Mouse (Mus musculus) adrenal gland, adult 2 months (tissue): ENCODE results near the gene Upk3a. TPM values are rescaled to one million over a fixed set of nuclear protein-coding genes. Genes with fewer than 3 reads are reported as not detected.
"Not testable (repeated sequence)": the region's sequence is repeated elsewhere in the genome, so short reads cannot be mapped to it uniquely, and the experiment has no call there.

ENCODE experiments used
- DNase-seq: peaks from one replicate; pipeline ENCODE4 v3.0.0; 2021
- polyA plus RNA-seq: library from polyadenylated mRNA; depleted of rRNA; stranded (reverse); fragments of >200 nt; gene quantifications from 2 replicates; pipeline ENCODE4 v1.2.3, GENCODE M21; 2012
- total RNA-seq, 2 experiments: library from RNA; stranded (reverse); gene quantifications; 2 replicates each; pipeline ENCODE4 v1.2.3; 2021

Gene Upk3a
- total and polyA plus RNA-seq, 3 experiments = not detected

DNA sequence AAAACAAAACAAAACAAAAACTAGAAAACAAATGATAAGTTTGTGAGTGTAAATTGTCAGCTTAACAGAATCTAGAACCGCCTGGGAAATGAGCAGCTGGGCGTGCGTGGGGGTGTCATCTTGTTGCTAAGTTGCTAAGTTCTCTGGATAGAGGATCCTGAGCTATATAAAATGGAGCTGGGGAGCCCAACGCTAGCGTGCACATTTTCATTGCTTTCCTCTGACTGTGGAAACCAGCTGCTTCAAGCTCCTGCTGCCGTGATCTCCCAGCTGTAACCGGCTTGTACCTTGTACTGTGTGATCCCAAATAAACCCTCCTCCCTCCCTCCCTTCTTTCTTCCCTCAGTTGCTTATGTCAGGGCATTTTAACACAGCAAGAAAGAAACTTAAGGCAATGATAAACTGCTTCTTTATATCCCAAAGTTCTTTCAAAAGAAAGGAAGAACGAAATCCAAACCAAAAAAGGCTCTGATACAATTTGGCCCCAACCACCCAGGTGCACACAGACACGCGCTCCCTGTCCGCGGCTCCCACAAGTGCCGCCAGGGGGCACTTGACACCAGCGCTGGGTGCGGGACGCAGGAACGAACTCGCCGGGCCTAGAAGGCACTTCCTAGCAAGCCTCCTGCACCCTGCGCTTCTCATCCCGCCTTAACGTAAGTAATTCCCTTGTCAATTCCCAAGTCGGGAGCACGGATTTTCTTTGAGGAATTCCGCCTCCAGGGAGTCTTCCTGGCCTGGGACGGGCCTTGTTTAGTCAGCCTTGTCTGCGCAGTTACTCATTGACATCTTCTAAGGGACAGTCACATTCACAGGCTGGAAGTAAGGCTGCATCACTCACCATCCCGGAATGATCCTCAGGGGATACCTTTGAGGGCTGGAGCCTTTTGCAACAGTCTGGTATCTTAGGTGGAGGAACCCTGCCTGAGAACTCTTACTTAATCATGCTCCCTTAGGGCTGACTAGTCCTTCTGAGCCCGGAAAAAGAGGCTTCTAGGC is 15.7 kb upstream of the Upk3a start:
- peak; percentile 80 for DNase-seq

DNA sequence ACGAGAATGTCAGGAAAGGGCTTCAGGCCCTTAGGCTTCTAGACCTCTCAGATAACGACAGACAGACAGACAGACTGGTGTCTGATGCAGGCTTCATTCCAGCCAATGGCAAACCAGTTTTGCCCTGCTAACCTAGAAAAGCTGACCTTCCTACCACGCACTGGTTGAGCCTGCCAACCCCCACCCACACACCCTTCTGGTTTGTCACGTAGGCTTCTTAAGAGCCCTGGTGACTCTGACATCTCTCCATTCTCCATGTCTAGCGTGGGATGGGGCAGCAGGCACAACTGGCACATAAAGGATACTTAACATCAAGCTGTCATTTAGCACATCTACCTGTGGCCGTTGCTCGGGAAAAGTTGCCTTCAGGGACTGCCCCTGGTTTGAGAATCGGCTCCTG is 7.3 kb upstream of the Upk3a start:
- DNase-seq = no peak

DNA sequence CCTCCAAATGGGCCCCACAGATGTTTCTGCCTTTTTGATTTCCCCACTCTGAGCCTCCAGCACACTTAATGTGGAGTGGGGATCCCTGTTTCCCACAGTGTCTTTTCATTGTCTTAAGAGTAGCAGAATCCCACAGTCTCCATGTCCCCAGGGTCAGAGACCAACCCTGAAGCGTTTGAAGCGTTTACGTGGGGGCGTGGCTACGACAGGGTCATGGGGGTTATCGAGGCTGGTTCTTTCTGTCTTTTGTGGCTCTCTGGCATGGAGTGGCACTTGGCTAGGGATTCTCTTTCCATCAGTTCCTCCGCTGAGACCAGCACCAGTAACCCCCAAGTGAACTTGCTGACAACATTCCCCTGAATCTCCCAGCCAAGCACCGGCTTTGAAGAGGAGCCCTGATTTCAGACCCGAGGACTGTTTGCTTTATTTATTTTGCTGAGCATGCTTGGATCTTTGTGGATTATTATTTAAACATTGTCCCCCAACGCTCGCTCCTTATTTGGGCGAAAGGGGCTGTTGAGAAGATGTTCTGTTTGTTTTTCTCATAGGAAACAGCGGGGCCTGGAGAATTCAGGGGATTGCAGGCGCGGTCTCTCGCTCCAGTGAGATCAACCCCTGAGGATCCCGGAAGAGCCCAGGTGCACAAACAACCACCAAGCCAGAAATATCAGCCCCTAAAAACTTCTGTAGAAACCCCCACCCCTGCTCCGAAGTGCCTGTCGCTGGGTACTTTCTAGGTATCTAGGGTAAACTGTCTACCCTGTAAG is 4.9 kb upstream of the Upk3a start:
- no peak for DNase-seq

DNA sequence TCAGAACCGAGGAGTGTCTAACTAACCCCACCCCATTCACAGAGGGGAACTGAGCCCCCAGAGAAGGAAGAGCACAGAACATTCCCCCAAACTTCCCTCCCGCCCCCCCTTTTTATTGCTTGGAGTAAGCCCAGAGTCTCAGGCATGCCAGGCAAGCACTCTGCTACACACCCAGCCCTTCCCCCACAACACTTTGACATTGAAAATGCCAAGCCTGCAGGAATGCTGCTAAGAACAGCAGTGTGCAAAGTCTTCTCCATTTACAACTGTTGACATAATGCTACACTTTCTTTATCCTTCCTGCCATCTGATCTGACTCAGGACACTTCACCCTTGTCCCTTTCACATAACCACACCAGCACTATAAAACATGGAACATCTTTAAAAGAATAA is 4.3 kb upstream of the Upk3a start:
- DNase-seq = no peak

DNA sequence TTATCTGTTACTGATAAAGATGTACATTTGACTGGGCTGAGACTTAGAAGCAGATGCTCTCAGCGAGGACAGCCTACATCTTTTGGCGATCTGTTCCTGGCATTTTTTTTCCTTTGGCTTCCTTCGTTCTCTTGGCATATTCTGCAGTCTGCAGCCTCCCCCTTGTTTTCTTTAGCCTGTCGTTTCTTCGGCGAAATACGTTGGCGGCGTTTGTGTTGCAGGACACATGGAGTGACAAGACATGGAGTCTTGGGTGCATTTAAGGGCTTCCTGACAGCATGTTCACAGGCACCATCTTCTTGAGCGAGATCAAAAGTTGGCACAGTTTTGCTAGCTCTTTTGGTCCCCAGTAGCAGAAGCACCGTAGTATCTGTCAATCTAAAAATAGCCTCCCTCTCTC is 1.2 kb upstream of the Upk3a start:
- DNase-seq = no peak

DNA sequence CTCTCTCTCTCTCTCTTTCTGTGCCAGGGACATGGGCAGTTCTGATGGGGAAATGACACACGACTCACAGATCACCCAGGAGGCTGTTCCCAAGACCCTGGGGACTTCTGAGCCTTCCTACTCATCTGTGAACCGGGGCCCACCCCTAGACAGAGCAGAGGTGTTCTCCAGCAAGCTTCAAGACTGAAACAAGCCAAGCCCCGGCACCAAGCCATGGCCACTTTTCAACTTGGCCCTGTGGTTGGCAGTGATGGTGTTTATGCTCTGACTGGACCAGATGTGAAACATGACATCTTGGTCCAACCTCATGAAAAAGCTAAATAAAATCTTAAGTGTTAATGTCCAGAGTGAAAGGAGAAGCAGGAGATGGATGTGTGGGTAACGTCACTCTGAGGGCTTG is 5.3 kb downstream of the Upk3a start:
- no peak for DNase-seq

DNA sequence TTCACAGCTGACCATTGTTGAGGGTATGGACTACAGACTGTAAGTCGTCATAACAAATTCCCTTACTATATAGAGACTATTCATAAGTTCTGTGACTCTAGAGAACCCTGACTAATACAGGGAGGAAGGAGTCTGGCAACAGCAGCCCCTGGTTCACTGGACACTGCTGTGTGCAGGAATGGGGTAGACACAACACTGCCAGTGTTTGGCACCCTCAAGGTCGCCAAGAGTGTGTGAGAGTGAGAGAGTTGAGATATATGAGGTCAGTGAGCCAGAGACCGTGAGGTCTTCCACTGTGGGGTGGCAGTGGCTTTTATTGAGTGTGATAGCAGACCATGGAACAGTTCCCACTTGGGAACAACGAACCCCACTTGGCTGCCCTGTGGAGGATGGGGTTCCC is 9.3 kb downstream of the Upk3a start:
- DNase-seq = no peak

DNA sequence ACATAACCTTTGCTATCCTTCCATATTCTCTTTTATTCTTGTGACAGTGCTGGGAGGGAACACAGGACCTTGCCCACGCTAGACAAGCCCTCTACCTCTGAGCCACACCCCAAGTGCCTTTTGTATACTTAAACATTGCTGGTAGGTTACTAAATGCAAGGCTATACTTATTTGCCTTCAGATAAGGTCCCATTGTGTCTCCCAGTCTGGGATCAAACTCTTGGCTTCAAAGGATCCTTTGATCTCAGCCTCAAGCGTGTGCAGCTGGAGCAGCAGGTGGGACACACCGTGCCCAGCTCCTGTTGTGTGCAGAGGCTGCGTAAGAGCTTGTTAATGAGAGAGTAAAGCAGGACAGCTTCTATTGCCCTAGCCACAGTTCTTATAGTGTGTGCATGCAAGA is 10.8 kb downstream of the Upk3a start:
- no peak for DNase-seq

DNA sequence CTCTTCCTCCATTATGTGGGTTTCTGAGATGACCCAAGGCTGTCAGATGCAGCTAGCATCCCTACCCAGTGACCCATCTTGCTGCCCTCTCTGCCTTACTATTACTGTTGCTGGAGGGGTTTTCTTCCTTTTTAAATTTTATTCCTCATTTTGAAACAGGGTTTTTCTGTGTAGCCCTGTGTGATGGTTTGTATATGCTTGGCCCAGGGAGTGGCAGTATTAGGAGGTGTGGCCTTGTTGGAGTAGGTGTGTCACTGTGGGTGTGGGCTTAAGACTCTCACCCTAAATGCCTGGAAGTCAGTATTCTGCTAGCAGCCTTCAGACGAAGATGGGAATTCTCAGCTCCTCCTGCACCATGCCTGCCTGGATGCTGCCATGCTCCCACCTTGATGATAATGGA is 11.7 kb downstream of the Upk3a start, which contains the start of gene Fam118a:
Gene Fam118a (plus strand): TSS at position 301 of the 400 bp plus-strand sequence.
- not testable (repeated sequence) for DNase-seq

DNA sequence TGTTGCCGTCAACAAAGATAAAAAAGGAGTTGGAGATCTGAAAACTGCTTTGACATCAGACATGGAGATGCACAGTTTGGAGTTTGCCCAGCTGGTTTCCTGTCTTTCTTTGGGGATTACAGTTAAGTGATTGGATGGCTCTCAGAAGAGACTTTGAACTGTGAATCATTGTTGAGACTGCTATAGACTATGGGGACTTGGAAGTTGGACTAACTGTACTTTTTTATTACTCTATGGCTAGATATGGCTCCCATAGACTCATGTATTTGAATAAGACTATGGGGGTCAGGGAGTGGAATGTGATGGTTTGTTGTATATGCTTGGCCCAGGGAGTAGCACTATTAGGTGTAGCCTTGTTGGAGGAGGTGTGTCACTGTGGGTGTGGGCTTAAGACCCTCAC is 13.7 kb downstream of the Upk3a start:
- DNase-seq = not testable (repeated sequence)

DNA sequence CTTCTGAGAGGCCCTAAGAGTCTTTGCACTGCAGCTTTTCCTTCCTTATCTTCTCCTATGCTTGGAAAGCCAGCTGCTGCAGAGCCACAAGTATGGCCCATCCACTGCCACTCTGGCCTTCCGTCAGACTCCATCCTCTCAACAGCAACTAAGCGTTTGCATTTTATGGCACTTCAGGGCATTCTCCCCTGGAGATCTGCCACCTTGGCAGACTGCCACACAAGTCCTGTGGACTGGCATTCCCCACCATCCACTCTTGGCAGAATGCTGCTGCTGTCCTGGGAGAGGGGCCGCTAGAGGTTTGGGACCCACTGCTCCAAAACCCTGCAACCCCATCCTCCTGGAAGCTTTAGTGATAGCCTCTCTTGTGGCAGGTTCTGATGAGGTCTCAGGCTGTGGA is 14.9 kb downstream of the Upk3a start:
- DNase-seq = no peak

DNA sequence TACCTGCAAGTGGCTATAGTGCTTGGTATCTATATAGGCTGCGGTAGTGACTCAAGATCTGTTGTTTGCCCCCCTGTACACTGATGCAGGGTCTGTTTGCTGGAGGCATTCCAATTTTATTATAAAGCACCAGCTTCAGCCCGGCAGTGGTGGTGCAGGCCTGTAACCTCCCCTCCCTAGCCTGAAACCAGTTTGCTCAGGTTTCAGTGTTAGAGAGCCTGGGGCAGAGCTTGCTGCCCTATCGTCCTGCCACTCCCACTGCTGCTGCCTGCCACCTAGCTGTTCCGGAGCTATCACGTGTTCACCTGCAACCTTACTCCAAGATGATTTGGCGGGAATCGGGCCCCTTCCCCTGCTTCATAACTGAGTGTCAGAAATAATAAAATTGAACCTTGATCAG is 17.0 kb downstream of the Upk3a start:
- not testable (repeated sequence) for DNase-seq

DNA sequence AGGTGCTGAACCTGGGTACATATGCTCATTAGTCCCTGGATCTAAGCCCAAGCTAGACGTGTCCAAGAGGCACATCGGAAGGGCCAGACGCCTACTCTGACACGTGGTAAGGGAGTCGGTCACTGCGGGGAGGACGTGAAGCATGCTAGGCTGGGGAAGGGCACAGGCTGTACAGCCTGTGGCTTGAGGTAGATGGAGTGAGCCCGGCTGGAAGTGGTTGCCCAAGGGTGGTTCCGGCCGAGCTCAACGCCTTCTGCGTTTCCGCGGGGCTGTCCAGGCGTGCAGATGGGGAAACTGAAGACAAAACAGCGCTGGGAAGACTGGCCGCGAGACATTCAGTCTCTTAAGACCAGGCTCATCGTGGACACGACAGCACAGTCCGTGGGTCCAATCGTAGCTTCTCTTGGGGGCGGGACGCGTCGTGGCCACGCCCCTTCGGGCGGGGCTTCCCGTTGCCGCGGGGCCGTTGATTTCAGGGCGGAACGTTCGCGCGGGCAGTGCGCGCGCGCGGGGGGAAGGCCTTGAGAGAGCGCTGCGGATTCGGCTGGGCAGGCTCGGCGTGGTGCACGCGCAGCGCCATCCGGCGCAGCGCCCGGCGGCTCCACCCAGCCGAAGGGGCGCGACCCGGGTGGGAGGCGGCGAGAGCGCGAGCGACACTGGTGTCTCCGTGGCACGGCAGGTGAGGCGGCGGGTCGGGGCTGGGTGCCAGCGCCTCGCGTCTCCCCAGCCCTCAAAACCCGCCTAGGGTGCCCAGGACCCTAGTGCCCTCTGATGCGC is 19.8 kb downstream of the Upk3a start:
- peak; percentile 99 for DNase-seq

DNA sequence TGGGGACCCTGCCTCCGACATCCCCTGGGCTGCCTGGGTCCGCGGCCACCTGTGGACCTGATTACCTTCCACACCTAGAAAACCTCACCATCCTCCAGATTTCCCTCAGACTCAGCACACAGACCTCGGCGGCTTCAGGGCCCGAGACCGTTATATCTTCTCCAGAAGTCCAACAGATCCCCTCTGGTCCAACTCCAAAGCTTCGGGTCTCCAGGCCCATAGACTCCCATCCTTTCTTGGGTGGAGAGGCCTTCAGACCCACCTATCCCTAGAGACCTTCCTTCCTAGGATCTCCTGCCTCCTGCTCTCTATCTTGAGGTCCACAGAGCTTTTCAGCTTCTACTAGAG is 20.4 kb downstream of the Upk3a start:
- DNase-seq = no peak

DNA sequence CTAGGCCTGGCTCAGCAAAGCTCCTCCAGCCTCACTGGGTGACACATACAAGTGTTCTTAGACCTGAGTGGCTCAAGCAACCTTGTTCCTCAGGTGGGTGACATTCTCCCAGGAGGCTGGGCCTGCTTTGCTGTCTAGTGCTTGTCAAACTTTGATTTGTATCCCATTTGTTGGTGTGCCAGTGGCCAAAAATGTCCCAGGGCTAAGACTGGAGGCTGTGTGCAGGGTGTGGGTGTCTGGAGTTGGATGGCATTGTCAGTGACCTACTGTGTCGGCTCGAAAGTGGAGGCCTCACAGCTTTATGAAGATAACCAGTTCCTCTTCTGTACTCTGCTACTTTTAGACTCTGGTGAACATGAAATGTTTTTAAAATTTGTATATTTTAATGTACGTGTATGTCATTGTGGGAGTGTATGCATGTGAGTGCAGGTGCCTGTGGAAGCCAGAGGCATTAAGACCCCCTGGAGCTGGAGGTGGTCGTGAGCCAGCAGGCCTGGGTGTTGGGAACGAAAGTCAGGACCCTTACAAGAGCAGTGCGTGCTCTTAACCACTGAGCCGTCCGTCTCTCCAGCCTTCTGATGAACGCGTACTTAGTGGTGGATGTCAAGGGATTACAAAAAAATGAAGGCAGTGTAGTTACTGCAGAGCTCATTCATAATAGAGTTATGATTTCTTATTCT is 24.7 kb downstream of the Upk3a start:
- DNase-seq = no peak

DNA sequence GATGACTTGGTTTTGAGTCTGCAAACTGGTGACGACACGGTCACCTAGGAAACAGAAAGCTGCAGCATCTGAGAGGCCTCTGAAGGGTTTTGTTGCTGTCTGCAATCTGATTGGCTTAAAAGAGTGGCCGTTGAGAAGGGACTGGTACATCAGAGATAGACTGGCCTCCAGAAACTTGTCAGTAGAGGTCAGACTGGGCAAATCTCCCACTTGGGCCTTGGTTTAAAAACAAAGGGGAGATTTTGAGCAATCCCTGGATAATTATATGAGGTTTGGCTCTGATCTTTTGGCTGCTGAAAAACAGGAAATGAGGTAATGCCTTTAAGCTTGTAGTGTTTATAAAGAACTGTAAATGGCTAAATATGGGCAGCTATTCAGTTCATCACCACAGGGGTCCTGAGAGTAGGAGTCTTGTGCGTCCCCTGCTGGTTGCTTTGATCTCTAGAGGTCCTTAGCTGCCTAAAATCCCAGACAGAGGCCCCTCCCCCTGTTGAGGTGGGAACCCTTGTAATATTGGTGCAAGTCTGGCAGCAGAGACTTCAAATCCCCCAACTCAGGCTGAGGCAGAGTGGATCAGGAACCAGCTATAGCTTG is 25.5 kb downstream of the Upk3a start:
- peak; percentile 77 for DNase-seq

DNA sequence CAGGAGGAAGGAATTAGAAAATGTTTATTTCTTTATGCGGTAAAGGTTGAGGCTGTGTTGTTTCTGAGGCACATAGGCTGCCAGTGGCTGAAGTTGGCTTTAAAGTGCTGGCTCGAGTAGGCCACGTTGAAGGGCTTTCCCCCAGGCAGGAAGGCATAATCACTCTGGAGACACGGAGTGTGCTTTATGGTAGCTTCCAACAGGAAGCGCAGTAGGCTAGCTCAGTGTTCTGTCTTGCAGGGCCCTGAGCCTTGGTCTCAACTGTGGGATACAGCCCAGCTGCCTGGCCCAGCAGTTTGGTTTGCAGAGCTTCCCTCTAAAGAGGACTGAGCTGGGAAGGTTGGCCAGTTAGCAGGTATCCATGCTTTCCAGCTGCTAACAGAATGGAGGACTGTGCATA is 26.2 kb downstream of the Upk3a start:
- DNase-seq = no peak

DNA sequence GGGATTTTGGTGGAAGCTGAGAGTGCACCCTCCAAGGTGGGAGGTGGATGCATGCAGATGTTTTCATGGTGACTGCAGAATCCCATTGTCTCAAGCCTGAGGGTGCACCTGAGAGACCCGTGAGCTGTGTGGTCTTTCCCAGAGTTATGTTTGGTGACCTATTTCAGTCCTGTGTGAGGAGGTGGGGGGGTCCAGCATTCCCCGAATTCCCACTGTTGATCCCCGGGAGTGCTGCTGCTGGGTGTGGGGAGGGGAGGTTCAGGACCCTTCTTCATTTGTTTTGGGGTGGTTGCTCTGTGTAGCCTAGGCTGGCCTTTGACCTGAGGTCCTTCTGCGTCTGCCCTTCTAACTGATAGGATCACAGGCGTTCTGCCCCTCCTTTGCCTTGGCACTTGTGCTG is 26.8 kb downstream of the Upk3a start:
- DNase-seq = no peak

DNA sequence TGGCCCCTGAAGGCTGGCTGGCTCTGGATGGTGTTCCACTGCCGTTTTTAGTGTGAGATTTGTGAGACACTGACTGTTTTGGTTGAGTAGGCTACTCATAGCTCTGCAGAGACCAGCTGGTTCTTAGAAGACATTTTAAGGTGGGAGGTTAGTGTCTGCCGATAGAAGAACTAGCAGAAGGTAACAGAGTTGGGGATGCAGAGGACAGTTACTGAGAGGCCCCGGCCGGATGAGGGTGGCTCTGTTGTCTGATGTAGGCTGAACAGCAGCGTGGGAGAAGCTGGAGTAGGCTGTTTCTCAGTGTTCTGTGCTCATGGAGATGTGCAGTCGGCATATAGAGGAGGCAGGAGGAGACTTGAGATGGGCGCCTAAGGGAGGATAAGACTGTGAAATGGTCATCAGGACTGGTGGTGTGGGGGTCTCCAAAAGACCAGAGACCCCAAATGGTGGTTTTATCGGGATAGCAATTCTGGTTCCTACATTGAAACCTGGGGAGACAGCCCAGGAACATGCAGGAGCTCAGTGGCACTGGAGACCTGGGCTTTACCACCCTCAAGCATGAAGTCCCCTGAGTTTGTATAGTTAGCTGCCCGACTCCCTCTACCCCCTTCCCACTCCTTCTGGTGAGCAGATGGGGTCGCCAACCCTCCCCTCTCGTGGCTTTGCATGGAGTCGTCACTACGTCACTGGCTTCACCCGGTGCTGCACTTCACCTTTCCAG is 29.4 kb downstream of the Upk3a start:
- no peak for DNase-seq

DNA sequence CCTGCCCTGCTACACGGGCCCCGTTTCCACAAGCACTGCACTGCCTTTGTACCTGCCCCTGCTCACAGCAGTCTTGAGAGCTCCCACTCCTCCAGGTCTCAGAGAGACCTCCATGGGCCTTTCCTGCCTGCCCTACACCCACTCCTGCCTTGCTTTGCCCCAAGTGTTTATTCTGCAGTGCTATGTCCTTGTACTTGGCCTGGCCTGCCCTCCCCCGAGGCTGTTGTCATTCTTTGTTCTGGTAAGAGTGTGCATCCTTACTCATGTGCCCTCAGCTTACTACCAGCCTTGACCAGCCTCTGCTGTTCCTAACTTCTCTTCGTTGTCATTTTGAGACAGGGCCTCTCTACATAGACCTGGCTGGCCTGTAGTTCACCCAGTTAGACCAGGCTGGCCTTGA is 30.9 kb downstream of the Upk3a start:
- DNase-seq = peak; percentile 77

DNA sequence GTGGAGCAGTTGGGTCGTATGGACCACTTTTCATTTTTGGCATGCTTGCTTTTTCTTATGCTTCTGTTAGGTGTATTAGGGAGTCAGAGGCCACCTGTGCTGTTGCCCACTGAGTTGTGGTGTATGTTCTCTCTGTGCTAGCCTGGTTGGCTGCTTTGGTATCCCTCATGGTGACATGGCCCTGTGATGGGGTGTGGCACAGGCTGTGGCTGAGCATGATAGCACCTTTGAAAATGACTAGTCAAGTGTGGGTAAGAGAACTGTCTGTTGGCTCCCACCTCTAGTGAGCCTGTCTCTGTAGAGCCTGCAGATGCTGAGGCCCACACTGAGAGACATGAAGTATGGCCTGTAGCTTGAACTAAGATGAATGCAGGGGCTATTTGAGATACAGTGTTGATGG is 32.8 kb downstream of the Upk3a start:
- DNase-seq = no peak
